Mouse (Mus musculus): ENCODE measurements at regions not wholly inside any gene's neighbourhood (a gene's known extent, or its start where the extent isn't known, plus 50 kb on each side); places are given as distances from the start of the nearest gene placed in this dataset.

DNA sequence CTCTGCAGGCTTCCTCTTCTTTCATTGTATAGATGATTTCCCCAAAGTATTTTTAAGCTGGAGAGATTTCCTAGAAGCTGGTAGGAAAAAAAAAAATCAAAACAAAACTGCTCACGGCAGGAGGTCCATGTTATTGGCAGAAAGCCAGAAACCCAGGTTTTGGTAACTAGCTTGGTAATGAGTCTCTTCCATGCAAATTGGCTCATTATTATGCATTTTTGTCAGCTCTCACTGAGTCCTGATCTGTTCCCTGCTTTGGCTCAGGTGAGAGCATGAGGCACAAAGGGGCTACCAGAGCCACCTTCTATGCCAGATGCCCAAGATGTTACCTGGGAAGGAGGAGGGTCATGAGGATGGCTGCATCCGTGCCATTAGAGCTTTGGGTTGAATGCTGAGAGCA lies 146.3 kb upstream of the Vstm2b start:
- TF ChIP-seq ZC3H11A (IDR thresholded peaks at IDR 0.05; ENCODE audit: borderline replicate concordance, low read depth, low read length) (no peak), HCFC1 (IDR thresholded peaks at IDR 0.05; ENCODE audit: borderline replicate concordance, insufficient read depth, low read length) (no peak), CHD2 (IDR thresholded peaks at IDR 0.05; ENCODE audit: low read depth, low read length) (no peak), MAFK (IDR thresholded peaks at IDR 0.05; ENCODE audit: insufficient read depth, low read depth, low read length) (no peak)
